Mouse (Mus musculus): ENCODE measurements around the gene Tbc1d8. TPM values are rescaled to one million over a fixed set of nuclear protein-coding genes. Genes with fewer than 3 reads are reported as not detected.

Tbc1d8 gene
- polyA plus RNA-seq, 1 experiment from 2014 or later = 11.7 TPM

Other genes with a start within 250 kb of the Tbc1d8 start
- gene Rpl31, start 110.9 kb downstream of the Tbc1d8 start, polyA plus RNA-seq (2015; fragmentation: Nextera tagmentation; extraction: Ambion mirVana) = 421 and 487 TPM in 2 replicates
- 20.3 and 22.3 TPM in 2 replicates for gene Cnot11, start 56.2 kb upstream of the Tbc1d8 start, polyA plus RNA-seq (2015; fragmentation: Nextera tagmentation; extraction: Ambion mirVana)
- gene Rnf149, start 98.7 kb upstream of the Tbc1d8 start, polyA plus RNA-seq (2015; fragmentation: Nextera tagmentation; extraction: Ambion mirVana) = 35.1 and 35.4 TPM in 2 replicates
- 0.19 and 0.45 TPM in 2 replicates for gene Creg2, start 172.7 kb upstream of the Tbc1d8 start, polyA plus RNA-seq (2015; fragmentation: Nextera tagmentation; extraction: Ambion mirVana)
- 0.08 and 0.22 TPM in 2 replicates for gene Rfx8, start 242.2 kb upstream of the Tbc1d8 start, polyA plus RNA-seq (2015; fragmentation: Nextera tagmentation; extraction: Ambion mirVana)

All from stomach, embryonic 15.5 days (tissue).